Mouse (Mus musculus) liver, embryonic 14.5 days (tissue): ENCODE measurements around the gene Ino80b.

Experiments
- CTCF ChIP-seq: IDR thresholded peaks from 2 replicates; pipeline ENCODE4 v1.5.1; 2016; ENCODE audit warnings: antibody characterized with exemption, low read depth, control low read depth
- EP300 ChIP-seq: IDR thresholded peaks from 2 replicates; pipeline ENCODE4 v1.6.1; 2016; ENCODE audit warnings: antibody characterized with exemption, low read depth

GRCm38 (mm10) chr6:83165026-83165606 is 39.9 kb upstream of the Ino80b start:
- TF ChIP-seq CTCF (no peak), EP300 (no peak)
